Mouse (Mus musculus) lung, postnatal 0 days (tissue): Measurements from ENCODE around the gene Lrrc75a.

Experiments used
- CTCF ChIP-seq: IDR thresholded peaks from 2 replicates; pipeline ENCODE4 v1.5.1; 2016; ENCODE audit warnings: antibody characterized with exemption, mild to moderate bottlenecking
- EP300 ChIP-seq: IDR thresholded peaks from 2 replicates; pipeline ENCODE4 v1.6.1; 2016; ENCODE audit warnings: antibody characterized with exemption, mild to moderate bottlenecking, control low read depth

GRCm38 (mm10) chr11:62645337-62645675 lies 3.0 kb downstream of the Lrrc75a start:
- no peak for TF ChIP-seq EP300
- TF ChIP-seq CTCF, result no peak
